Mouse (Mus musculus): ENCODE measurements around the gene 2310034G01Rik. TPM values are rescaled to one million over a fixed set of nuclear protein-coding genes. Genes with fewer than 3 reads are reported as not detected.

The 2310034G01Rik gene
- polyA plus RNA-seq, 1 experiment from 2014 or later: 1.7 TPM

DNA sequence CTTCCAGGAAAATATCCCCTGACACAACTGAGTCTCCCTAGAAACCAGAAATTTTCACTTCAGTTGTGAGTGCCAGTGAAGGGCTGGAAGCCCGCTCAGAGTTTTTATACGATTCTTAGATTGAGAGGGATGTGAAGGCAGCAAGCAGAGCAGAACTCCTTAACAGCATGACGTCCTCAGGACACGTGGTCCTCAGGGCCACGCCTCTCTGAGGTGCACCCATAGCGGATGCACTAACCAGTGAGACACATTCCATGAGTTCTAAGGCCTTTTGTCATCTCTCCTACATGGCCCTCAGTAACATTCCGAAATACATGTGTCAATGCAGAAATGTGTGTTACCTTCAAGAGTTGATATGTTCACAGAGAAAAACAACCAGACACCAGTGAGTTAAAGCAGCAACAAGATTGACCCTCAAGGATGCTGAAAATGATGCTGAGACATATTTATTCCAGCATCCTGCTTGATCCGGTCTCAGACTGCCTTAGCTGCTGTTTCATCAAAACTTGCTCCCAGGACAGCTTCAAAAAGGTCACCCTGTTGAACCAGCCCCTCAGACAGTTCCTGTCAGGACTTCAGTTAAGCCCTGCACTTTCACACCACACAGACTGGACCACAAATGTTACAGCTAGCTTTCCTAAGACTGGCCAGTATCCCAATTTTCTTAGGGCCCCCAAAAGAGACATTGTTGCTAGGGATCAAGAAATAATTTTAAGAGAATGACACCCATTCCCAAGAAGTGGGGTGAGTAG lies 49.6 kb downstream of the 2310034G01Rik start:
- DNase-seq (ENCODE audit: low spot score): no peak
- no peak overlapping the region for H3K4me3 ChIP-seq (ENCODE audit: low read depth, low read length)

More for the DNA sequence above, 49.6 kb downstream of the 2310034G01Rik start:
- H3K36me3 ChIP-seq (ENCODE audit: control insufficient read depth, insufficient read depth, low read length): no peaks in the 10 kb centered on the region
- no peak for ATAC-seq (ENCODE audit: low FRiP score, low TSS enrichment)
- no peaks in the 10 kb centered on the region for H3K9me3 ChIP-seq (ENCODE audit: control insufficient read depth, low read length)
- TF ChIP-seq CTCF (IDR thresholded peaks at IDR 0.05; ENCODE audit: low read depth): no peak
- no peak for TF ChIP-seq EP300 (optimal IDR thresholded peaks at IDR 0.05)
- no peaks in the 10 kb centered on the region for H3K4me1 ChIP-seq (replicated peaks; ENCODE audit: control insufficient read depth, insufficient read depth)
- WGBS: 46% methylated on average over 8 of the region's 8 CpGs
- no peak overlapping the region for H3K4me2 ChIP-seq (replicated peaks; ENCODE audit: low read depth)
- no peak overlapping the region for H3K9ac ChIP-seq (ENCODE audit: low read length)
- no peak overlapping the region for H3K27ac ChIP-seq (replicated peaks)
- H3K27me3 ChIP-seq (ENCODE audit: control insufficient read depth, insufficient read depth, low read length): no peaks in the 10 kb centered on the region

MicroRNA genes within 50 kb of the gene (microRNA counts, 519-probe panel; counts per million panel counts)
- microRNA mmu-miR-146b: 4,334 counts per million, percentile 39 among the panel's probes with 10 or more counts

Small RNAs within 50 kb of the gene (microRNA-seq; reads per million reads assigned to microRNA genes)
- gene Mir146b: 1.6 reads per million

Other genes starting within 250 kb of the 2310034G01Rik start
- 0.05 TPM in 1 of 2 replicates, not detected in the other for gene Elovl3, start 218.4 kb downstream of the 2310034G01Rik start, polyA plus RNA-seq (2015; fragmentation: Nextera tagmentation; extraction: Ambion mirVana)
- gene Pitx3, start 202.0 kb downstream of the 2310034G01Rik start, polyA plus RNA-seq (2015; fragmentation: Nextera tagmentation; extraction: Ambion mirVana): 0.13 and 0.22 TPM in 2 replicates
- 21.2 and 29.0 TPM in 2 replicates for gene Gbf1, start 197.8 kb downstream of the 2310034G01Rik start, polyA plus RNA-seq (2015; fragmentation: Nextera tagmentation; extraction: Ambion mirVana)
- 11.4 and 11.6 TPM in 2 replicates for gene Nfkb2, start 46.0 kb downstream of the 2310034G01Rik start, polyA plus RNA-seq (2015; fragmentation: Nextera tagmentation; extraction: Ambion mirVana)
- gene Psd, start 23.1 kb downstream of the 2310034G01Rik start, polyA plus RNA-seq (2015; fragmentation: Nextera tagmentation; extraction: Ambion mirVana): 44.9 and 59.2 TPM in 2 replicates
- 13.2 and 14.8 TPM in 2 replicates for gene Fbxl15, start 22.1 kb downstream of the 2310034G01Rik start, polyA plus RNA-seq (2015; fragmentation: Nextera tagmentation; extraction: Ambion mirVana)
- gene Cuedc2, start 11.6 kb downstream of the 2310034G01Rik start, polyA plus RNA-seq (2015; fragmentation: Nextera tagmentation; extraction: Ambion mirVana): 75.3 and 77.5 TPM in 2 replicates
- 5.3 and 7.7 TPM in 2 replicates for gene Mfsd13a, start 9.2 kb downstream of the 2310034G01Rik start, polyA plus RNA-seq (2015; fragmentation: Nextera tagmentation; extraction: Ambion mirVana)
- 90.1 and 94.7 TPM in 2 replicates for gene Actr1a, start 45.4 kb upstream of the 2310034G01Rik start, polyA plus RNA-seq (2015; fragmentation: Nextera tagmentation; extraction: Ambion mirVana)
- gene Sufu, start 46.6 kb upstream of the 2310034G01Rik start, polyA plus RNA-seq (2015; fragmentation: Nextera tagmentation; extraction: Ambion mirVana): 9.5 and 9.9 TPM in 2 replicates
- gene Trim8, start 151.4 kb upstream of the 2310034G01Rik start, polyA plus RNA-seq (2015; fragmentation: Nextera tagmentation; extraction: Ambion mirVana): 15.1 and 16.4 TPM in 2 replicates
- 39.6 and 41.6 TPM in 2 replicates for gene Arl3, start 222.9 kb upstream of the 2310034G01Rik start, polyA plus RNA-seq (2015; fragmentation: Nextera tagmentation; extraction: Ambion mirVana)
- 9.4 and 10.0 TPM in 2 replicates for gene Sfxn2, start 223.1 kb upstream of the 2310034G01Rik start, polyA plus RNA-seq (2015; fragmentation: Nextera tagmentation; extraction: Ambion mirVana)
- 31.2 and 32.9 TPM in 2 replicates for gene Wbp1l, start 248.8 kb upstream of the 2310034G01Rik start, polyA plus RNA-seq (2015; fragmentation: Nextera tagmentation; extraction: Ambion mirVana)

All from stomach, postnatal 0 days (tissue).